Mouse (Mus musculus): ENCODE results near the gene Dstn.

- no peak for TF ChIP-seq POLR2A (IDR thresholded peaks at IDR 0.05; ENCODE audit: insufficient read depth, low read length)
- no peak for TF ChIP-seq CTCF (IDR thresholded peaks at IDR 0.05; ENCODE audit: low read depth, low read length)
- TF ChIP-seq EP300 (IDR thresholded peaks at IDR 0.05; ENCODE audit: insufficient read depth, low read depth, low read length): no peak
Measured at GRCm38 (mm10) chr2:143988016-143988415, 72.9 kb downstream of the Dstn start.
